Mouse (Mus musculus) right cerebral cortex, adult 18-20 months (tissue): ENCODE results near the gene Rtn4rl1.
"Not testable (repeated sequence)": the region's sequence is repeated elsewhere in the genome, so short reads cannot be mapped to it uniquely, and the experiment has no call there.

ENCODE experiments used
- DNase-seq: peaks from one replicate; pipeline ENCODE4 v3.0.0; 2022; ENCODE audit warnings: mixed read lengths

The Rtn4rl1 gene

DNA sequence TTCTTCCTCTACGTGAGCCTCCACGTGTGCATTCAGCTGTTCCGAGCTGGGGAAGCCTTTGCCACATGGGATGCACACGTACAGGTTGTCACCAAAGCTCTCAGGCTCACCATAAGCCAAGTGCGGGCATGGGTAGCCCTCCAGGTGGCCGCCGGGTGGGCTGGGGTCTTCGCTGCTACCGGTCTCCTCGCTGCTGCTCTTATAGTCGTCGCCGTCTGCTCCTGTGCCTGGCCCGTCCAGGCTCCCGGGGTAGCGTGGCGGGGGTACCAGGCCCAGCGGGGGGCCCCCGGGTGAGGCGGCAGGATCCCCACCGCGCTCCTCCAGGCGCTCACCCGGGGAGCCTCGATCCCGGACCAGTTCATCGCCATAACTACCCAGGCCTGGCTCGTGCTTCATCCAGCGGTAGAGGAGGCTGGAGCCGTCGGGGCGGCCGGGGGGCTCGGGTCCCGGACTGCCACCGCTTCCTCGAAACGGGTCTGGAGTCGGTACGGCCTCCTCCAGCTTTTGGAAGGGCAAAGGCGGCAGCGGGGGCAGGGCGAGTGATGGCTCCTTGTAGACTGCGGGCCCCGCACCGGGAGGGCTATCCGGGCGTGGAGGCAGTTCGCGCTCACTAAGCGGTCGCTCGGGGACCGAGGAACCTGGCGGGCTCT lies 27.3 kb upstream of the Rtn4rl1 start:
- DNase-seq, result no peak

DNA sequence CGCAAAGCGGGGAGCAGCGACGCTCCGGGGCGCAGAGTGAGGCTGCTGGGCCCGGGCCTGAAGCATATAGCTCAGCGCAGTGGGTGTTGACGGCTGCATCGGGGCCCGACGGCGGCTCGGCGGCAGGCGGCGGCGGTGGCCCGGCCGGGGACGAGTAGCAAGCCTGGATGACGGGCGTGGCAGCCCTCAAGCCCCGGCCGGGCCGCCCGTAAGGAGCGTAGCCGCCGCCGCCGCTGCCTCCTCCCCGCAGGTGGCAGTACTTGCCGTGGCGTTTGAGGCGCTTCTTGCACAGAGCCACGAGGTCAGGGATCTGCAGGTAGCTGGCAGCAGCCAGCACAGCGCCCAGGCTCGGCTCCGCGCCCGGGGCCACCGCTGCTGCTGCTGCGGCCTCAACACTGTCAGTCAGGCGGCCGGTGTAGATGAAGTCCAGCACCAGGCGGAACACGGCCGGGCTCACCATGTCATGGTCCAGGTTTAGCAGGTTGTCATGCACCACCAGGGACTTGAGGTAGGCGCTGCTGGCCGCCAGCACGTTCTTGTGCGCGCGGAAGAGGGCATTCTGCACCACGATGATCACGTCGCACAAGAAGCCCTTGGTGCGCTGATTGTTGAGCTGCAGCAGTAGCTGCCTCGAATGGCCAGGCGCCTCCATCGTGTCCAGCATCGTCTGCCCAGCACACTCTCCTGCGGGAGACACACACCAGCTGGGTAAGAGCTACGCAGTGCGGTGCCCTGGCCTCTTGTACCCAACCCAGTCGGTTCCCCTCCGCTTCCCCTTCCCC lies 26.5 kb upstream of the Rtn4rl1 start:
- DNase-seq, result no peak

DNA sequence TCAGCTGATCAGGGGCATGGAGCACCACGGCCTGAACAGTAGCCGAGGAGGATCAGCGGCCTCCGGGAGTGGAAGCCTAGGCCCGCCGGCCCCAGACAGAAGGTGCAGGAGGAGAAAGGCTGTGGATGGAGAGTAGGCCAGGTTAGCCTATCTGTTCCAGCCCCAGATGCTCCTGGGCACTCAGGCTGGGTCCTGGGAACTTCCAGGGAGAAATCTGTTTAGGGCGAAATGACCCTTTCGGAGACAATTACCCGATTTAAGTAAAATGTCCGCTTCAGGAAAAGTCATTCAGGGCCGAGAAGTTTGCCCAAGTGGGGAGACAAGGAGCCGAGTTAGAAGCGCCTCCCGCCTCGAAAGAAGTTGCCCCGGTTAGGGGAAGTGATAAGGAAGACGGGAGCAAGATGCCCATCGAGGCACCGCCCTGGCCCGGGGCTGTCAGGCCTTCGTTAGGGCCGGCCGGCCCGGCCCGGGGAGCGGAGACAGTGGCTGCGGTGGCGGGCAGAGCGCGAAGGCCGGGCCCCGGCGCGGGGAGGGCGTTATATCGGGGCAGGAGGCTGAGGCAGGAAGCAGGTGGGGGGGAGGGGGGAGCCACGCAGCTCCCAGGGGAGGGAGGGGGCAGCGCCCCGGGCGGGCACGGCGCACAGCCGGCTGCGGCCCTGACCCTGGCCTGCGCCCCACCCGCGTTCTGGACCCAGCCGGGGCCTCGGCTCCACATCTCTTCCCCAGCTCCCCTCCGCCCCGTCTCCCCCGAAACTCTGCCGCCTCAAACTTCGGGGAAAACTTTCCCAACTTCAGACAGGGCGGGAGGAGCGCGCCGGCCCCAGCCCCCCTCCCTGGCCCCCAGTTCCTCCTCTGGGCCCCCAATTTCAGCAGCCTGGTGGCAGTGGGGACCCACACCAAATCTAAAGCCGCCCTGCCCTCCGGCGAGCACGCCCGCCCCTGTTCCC lies 25.7 kb upstream of the Rtn4rl1 start:
- DNase-seq, result no peak

DNA sequence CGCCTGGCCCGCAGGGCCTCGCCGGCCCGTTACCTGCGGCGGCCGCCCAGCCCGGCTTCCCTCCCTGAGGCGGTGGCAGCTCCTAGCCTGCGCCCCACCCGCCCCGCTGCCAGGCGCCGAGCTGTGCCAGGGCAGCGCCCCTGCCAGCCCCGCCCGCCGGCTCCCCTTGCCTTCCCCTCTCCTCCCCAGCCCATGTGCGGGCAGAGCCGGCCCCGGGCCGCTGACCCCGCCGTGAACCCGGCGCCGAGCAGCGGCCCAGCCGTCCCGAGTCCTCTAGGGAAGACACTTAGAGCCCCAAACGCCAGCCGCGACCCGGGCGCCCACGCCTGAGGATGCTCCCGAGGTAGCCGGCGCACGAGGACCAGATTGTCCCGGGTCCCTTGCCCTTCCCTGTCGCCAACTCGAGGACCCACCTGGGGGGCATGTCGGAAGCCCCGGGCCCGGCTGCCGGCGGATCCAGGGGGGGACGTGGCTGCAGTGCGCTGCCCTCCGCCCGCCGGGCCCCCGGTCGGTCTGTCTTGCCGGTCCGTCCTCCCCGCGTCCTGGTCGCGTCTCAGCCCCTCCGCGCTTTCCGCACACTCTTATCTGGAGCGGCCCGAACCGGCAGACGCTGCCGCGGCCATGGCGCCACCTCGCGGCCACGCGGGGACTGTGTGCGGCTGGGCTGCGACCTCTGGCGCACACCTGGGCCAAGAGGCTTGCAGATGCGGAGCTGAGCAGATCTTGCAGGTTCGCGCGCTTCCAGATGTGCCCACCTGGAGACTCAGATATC lies 24.8 kb upstream of the Rtn4rl1 start:
- DNase-seq, result peak; percentile 79

DNA sequence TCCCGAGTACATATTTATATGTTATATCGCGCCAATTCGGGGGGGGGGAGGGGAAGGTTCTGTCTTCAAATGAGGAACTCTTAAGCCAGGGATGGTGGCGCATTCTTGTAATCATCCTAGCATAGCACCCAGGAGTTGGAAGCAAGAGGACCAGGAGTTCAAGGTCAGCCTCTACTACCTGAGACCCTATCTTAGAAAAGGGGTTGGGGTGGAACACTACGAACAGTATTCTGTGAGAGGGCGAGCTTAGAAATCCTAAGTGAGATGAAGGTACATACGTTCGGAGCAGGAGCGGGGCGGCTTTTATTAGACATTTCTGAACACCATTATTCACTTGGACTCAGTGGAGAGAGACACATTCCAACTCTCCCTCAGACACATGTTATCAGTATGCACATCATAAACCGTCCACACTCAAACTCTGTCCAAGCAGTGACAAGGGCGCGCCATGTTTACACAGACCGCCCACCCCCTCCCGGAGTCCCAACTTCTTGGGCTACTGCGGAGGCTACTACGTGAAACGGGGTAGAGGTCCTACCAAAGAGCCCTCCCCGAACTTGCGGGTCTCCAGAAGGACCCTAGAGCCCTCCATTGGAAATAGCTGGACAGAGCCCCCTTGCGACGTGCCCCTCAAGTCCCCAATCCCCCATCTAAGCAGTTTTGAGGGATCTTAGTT lies 24.0 kb upstream of the Rtn4rl1 start, which contains the start of gene Hic1:
Hic1 (minus strand) TSS at position 115 of the 676 bp plus-strand sequence.
- DNase-seq, result no peak

DNA sequence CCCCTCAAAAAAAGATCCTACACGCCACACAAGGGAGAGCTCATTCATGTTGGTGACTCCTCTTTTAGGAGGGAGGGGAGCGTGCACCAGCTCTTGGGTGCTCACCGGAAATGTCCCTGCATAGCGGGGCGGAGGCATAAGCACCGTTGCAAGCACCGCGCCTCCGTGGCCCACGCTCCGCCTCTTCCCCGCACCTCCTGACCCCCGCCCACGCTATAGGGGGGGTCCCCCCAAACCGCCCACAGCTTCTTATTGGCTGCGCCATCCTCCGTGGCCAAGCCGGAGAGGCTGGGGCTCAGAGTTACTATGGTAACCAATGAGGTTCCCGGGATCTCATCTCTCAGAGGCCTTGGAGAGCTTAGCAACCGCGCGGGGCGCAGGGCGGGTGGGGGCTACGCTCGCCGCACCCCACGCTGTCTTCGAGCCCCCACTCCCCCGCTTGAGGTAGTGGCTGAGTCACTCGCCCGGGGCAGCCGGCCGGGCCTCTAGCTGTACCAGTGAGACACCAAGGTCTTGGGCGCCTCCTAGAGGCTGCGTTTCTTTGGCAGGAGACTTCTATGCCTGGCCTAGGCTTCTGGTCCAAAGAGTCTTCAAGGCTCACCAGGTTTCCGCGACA lies 23.3 kb upstream of the Rtn4rl1 start:
- peak; percentile 94 for DNase-seq

DNA sequence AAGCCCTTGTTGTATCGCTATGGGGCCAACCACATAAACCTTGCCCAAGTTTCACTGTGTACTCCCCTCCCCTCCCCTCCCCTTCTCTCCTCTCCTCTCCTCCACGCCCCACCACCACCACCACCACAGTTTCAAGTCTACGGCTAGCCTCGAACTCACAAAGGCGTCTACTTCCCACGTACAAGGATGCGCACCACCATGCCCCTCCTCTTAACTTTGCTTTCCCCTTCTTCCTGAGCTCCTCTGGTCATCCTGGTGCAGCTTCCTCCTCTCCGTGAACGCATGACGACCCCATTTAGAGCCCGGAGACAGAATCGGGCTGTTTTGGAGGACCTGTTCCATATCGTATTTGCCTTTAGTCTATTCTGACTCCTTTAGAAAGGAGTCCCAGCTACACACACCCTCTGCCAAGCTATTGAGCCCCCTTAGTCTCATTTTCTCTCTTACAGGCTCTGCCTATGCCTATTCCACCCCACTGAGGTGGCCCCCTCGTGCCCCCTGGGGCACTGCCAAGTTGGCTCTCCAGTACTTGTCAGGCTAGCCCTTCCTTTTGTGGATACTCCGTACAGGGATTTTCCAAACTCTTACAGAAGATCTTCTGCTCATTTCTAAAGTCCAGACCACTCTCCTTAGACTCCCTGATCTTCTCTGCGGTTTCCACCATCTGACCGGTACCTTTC lies 22.3 kb upstream of the Rtn4rl1 start:
- no peak for DNase-seq

DNA sequence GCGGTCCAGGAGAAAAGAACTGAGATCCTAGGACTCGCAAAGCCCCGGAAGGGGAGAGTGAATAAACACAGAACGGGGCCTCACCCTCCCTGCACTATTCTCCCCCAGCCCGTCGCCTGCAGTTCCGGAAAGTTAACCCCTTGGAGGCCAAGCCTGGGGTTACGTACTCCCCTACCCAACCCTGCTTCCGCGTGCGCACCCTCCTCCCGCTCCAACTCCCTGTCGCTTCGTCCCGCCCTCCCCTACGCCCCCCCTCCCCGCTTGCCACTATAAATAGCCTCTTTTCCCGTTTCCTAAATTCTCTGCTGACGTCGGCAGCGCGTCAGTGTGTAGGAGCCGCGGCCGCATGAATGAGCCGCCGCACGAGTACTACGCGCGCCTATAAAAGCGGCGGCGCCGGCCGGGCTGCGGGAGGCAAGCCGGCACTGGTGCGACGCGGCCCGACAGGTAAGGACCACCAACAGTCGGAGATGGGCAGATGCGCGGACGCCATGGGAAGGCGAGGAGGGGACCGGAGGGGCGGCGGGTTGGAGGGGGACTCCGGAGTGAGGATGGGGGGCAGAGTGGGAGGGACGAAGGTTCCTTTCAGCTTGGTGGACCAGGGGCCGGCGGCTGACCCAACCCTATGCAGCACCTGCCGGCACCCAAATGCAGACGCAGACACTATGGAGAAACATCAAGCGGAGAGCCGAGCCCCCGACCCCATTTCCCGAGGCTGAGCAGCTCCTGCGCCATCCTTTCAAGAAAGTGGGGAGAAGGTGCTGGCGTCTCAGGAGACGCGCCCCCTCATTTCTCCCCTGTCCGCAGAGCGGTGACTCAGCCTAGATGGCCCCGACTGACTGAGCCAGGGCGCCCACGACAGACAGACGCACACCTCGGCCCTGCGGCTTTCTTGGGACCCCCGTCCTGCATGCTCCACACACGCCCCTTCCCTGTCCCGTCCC lies 21.2 kb upstream of the Rtn4rl1 start:
- DNase-seq, result peak; percentile 85

DNA sequence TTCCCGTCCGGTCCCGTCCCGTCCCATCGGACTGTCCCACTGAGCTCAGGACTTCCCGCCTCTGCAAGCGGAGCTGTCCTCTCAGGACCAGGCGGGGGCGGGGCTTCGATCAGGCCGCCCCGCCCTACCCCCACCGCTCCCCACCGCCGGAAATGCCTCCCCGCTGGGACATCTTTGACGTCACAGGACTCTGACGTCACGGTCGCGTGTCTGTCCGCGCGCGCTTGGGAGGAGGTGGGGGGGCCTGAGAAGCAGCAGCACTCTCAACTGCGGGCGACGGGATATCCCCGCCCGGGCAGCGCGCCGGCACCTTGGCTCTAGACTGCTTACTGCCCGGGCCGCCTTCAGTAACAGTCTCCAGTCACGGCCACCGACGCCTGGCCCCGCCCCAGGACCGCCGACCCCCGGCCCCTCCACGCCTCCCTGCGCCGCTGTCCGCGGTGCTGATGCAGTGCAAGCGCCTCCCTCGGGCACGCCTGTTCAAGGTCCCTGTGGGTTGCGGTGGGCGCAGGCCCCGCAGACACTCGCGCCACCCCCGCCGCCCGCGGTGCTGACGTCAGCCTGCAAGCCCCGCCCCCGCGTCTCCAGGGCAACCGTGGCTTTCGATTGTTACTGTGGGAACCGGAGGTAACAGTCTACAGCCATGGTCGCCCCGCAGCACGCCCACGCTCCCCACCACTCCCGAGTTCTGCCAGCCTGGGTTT lies 20.3 kb upstream of the Rtn4rl1 start:
- DNase-seq, result peak; percentile 96

DNA sequence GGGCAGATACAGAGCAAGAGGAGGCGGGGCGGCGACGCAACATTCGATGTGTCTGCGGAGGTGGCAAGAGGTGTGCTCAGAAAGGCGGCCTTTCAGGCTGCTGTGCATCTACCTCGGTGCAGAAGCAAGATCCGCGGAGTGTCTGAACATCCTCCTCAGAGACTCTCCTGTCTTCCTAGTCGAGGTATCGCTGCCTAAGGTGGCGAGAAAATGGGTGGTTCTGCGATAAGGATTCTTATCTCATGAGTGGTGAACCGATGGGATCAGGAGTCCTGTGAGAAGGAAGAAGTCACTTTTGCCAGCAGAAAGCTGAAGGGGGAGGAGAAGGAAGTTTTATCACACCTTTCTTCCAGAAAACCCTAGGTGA lies 19.8 kb upstream of the Rtn4rl1 start:
- DNase-seq, result no peak

DNA sequence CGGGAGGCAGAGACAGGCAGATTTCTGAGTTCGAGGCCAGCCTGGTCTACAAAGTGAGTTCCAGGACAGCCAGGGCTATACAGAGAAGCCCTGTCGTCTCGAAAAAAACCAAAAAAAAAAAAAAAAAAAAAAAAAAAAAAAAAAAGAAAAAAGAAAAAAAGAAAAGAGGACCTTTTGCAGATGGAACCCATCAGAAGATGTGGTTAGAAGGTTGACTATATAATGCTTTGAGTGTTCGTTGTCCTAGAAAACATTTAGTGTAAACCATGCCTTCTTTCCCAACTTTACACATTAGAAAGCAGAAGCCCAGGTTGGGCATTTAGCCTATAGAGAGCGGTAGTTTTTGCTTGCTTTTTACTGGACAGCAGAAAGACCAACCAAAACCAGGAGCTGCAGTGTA lies 19.0 kb upstream of the Rtn4rl1 start:
- not testable (repeated sequence) for DNase-seq

DNA sequence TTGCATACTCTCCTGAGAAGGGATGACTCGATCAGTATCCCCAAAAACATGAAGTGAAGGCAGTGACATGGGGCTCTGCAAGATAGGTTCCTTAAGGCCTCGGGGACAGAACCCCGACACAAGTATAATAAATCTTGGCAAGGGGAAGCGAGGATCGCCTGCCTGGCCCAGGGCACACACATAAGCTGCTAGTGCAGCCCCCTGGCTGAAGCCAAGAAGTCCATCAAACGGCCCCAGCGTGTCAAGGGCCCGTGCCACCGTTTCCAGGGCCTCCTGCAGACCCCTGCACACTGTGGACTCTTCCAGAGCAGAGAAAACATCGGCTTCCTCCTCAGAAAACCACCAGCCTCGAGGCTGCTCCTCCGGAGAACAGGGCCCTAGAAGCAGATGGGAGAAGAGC lies 15.6 kb upstream of the Rtn4rl1 start:
- no peak for DNase-seq

DNA sequence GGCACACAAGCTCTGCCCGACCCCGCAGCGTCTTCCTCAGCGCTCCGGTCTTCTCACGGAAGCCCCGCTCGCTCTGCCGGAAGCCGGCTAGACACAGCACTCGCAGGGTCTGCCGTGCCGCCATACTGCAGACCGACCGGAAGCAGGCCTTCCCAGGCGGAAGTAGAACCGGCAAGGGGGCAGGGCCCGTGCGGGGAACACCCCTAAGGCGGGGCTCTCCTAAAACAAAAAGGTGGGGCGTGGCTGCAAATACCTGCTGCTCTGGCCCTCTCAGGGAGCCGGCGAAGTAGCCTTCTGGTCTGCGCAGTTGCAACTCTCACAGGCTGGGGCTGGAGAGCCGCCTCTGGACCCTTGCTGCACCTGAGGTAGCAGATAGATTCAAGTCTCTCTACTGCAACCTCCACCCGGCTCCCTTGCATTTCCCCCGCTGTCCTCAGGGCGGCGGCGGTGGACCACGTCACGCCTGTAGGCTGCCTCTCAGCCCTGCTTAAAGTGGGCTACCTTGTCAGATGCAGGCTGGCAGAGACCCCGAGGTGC lies 14.8 kb upstream of the Rtn4rl1 start, which contains the start of gene Ovca2:
Ovca2 (minus strand) TSS at position 164 of the 537 bp plus-strand sequence.
- peak; percentile 91 for DNase-seq

DNA sequence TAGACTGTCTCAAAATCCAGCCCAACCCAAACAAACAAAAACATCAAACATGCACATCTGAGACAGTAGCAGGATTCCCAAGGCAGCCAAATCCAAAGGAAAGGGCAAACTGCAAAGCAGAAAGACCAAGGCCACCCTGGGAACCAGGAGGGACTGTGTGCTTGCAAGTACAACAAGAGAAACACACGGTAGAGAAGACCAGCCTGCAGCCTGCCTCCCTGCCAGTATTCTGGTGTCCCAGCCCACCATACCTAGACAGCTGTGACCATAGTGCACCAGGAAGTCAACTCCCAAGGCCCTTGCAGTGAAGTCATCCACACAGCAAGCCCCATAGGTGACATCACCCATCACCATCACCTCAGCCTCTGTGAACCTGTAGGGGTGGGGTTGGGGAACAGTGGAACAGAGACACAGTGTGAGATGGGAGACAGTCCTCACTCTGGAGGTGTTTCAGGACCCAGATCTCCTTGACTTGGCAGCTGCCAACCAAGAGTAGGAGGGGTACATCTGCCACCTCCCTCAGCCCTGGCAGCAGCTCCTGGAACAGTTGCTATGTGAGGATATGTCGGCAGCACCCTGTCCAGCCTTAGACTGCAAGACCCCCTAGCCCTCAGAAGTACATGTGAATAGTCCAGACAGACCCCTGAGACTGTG lies 9.5 kb upstream of the Rtn4rl1 start:
- DNase-seq, result peak; percentile 89

DNA sequence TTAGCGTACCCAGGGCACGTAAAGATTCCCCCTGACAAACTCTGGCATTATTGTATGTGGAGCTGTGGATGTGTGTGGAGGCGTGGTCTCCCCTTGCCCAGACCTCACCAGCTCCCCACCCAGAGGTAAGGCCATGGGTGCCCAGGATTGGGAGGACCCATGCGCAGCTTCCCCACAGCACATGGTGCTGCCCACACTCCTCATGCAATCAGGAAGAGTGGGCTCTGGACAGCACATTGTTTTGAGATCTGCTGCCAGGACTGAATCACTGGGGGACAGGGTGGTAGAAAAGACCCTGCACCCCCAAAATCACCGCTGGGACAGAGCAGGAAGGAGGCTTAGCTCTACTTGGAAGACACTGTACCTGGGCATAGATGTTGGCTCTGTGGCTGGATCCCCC lies 9.0 kb upstream of the Rtn4rl1 start:
- DNase-seq, result peak; percentile 71

DNA sequence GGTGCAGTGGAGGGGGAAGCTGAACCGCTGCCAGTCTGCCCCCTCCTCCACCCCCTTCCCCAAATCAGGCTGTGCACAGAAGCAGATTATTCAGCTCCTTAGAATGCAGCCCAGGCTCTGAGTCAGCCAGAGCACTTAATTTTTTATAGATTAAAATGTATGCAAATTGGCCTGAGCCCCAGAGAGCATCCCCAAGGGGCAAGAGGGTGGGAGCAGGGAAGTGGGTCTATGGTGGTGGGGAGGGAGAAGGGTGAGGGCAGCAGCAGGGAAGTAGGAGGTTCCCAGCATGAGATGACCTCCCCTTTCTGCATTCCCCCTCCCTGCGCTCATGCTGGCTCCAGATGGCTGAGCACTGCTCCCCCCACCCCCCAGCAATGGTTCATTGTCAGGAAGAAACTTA lies 8.6 kb upstream of the Rtn4rl1 start:
- no peak for DNase-seq

DNA sequence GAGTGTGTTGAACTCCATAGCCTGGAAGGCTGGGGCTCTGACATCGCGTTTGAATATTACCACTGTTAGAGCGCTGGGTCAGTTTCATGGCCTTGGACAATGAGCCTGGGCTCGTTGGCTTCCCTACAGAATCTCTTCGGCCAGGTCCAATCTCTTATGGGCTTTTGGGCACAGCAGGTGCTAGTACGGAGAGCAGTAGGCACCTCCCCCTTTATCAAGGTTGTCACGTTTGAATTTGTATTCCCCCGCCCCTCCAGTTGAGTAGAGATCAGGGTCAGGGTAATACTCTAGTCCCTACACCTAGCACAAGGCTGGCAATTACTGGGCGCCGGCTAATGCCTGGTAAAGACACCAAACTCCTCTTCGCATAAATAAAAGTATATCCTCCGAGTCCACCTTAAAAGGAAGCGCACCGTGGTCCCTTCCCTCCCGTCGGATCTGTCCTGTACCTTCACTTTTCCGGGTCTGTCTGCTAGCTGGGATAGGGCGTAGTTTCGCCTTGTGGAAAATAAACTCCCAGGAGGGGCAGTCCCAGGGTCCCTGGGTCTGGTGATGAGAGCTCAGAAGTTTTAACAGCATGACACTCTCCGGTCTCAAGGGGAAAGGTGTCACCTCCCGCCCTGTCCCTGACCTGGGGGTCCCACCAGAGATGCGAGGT lies 3.7 kb upstream of the Rtn4rl1 start:
- DNase-seq, result no peak

DNA sequence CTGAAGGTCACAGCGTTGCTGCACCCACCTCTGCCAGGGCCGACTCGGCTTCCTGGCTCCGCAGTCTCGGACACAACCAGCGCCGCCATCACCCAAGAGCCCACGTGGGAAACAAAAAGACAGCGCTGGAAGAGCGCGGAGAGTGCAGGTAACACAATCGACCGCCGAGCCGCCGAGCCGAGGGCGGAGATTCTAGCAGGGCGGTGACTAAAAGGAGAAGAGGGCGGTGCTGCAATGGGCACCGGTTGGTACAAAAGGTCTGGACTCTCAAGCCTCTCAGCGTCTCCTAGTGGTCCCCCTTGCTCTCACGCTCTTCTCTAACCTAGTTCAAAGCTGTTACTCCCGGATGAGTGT lies 3.2 kb upstream of the Rtn4rl1 start:
- peak; percentile 88 for DNase-seq
